Mouse (Mus musculus) midbrain, postnatal 0 days (tissue): ENCODE results near the gene Bach1. TPM values are rescaled to one million over a fixed set of nuclear protein-coding genes. Genes with fewer than 3 reads are reported as not detected.

ENCODE experiments used
- ATAC-seq: fragments of 200-750 bp; cut with Nextera tagmentation; 2 replicates; pipeline ENCODE4 v1.8.0; 2017; ENCODE audit warnings: moderate number of reproducible peaks, mild to moderate bottlenecking, moderate TSS enrichment, moderate library complexity; ENCODE audit not compliant: low FRiP score
- DNase-seq: peaks from one replicate; pipeline ENCODE4 v3.0.0-alpha.2; 2015; ENCODE audit warnings: low spot score
- H3K27ac ChIP-seq: fragments of 300-500 bp; sonication (generic); 2 replicates; pipeline ENCODE4 v1.5.1; 2014; ENCODE audit warnings: low read depth, mild to moderate bottlenecking, low read length, mixed read lengths
- H3K27me3 ChIP-seq: fragments of 300-500 bp; sonication (generic); 2 replicates; pipeline ENCODE4 v1.6.1; 2014; ENCODE audit warnings: low read length, control low read depth, mixed read lengths; ENCODE audit not compliant: insufficient read depth
- H3K36me3 ChIP-seq: fragments of 300-500 bp; sonication (generic); 2 replicates; pipeline ENCODE4 v1.6.1; 2014; ENCODE audit warnings: low read length, control low read depth, mixed read lengths; ENCODE audit not compliant: insufficient read depth
- H3K4me1 ChIP-seq: fragments of 300-500 bp; sonication (generic); 2 replicates; pipeline ENCODE4 v1.6.1; 2014; ENCODE audit warnings: mild to moderate bottlenecking, control low read depth, antibody characterized with exemption, low read length, mixed read lengths; ENCODE audit not compliant: insufficient read depth
- H3K4me2 ChIP-seq: fragments of 300-500 bp; sonication (generic); 2 replicates; pipeline ENCODE4 v1.6.1; 2014; ENCODE audit warnings: low read depth, mild to moderate bottlenecking, low read length, mixed read lengths; ENCODE audit not compliant: poor library complexity, severe bottlenecking
- H3K4me3 ChIP-seq: fragments of 300-500 bp; sonication (generic); 2 replicates; pipeline ENCODE4 v1.5.1; 2014; ENCODE audit warnings: low read depth, mild to moderate bottlenecking, low read length, moderate library complexity
- H3K9ac ChIP-seq: fragments of 300-500 bp; sonication (generic); replicated peaks from 2 replicates; pipeline ENCODE4 v1.6.1; 2014; ENCODE audit warnings: mild to moderate bottlenecking, low read length, moderate library complexity, mixed read lengths; ENCODE audit not compliant: poor library complexity, severe bottlenecking
- H3K9me3 ChIP-seq: fragments of 300-500 bp; sonication (generic); 2 replicates; pipeline ENCODE4 v1.6.1; 2016; ENCODE audit warnings: low read length, control low read depth
- CTCF ChIP-seq: IDR thresholded peaks from 2 replicates; pipeline ENCODE4 v1.5.1; 2016; ENCODE audit warnings: antibody characterized with exemption, mild to moderate bottlenecking
- WGBS: fragments of 180-500 bp; shearing (Covaris S2); extraction: QIAGEN DNeasy Blood & Tissue Kit; methylation state at CpG from one replicate; pipeline ENCODE4 v1.1.7; 2014; 5-methylcytosine and 5-hydroxymethylcytosine counted together
- polyA plus RNA-seq: library from polyadenylated mRNA; unstranded; fragments of >200 nt; fragmentation: Nextera tagmentation; extraction: Ambion mirVana; gene quantifications from 2 replicates; pipeline ENCODE4 v1.2.1, GENCODE M21; 2015
- total RNA-seq: library from RNA; depleted of rRNA; stranded (reverse); fragments of >200 nt; gene quantifications from 2 replicates; pipeline ENCODE4 v1.2.3, GENCODE M21; 2014; rRNA removed

Bach1 gene
- 32.9 and 44.0 TPM in 2 replicates for total RNA-seq
- 9.4 and 10.3 TPM in 2 replicates for polyA plus RNA-seq

- Histone ChIP-seq H3K4me2 (peak within 1 kb of the TSS; percentile 81), H3K27me3 (no peaks in the 10 kb centered on the region), H3K9ac (peak within 1 kb of the TSS; percentile 95), H3K4me3 (peak within 1 kb of the TSS; percentile 92), H3K4me1 (no peaks in the 10 kb centered on the region; the same call in 1 of the 2 replicates), H3K27ac (peak within 1 kb of the TSS; percentile 85), H3K9me3 (no peaks in the 10 kb centered on the region), H3K36me3 (no peaks in the 10 kb centered on the region)
- WGBS = under 1% methylated on average over 58 of the region's 84 CpGs
- no peak for TF ChIP-seq CTCF
- ATAC-seq = peak; percentile 91
- peak; percentile 94 for DNase-seq
Measured at GRCm38 (mm10) chr16:87698692-87699305, at the start of gene Bach1. Bach1 (plus strand) TSS chr16:87698945.

GRCm38 (mm10) chr16:87652344-87652743 is 46.4 kb upstream of the Bach1 start:
- ATAC-seq = no peak
- no peaks in the 10 kb centered on the region for H3K9me3 ChIP-seq
- H3K36me3 ChIP-seq = no peaks in the 10 kb centered on the region
- H3K27me3 ChIP-seq = no peaks in the 10 kb centered on the region
- no peak for DNase-seq
- no peaks in the 10 kb centered on the region for H3K4me1 ChIP-seq
- H3K9ac ChIP-seq = no peak overlapping the region
- H3K4me2 ChIP-seq = no peak overlapping the region
- no peak for TF ChIP-seq CTCF
- WGBS = 61% methylated on average over 8 of the region's 8 CpGs
- no peak overlapping the region for H3K4me3 ChIP-seq
- no peak overlapping the region for H3K27ac ChIP-seq

GRCm38 (mm10) chr16:87652924-87653323 is 45.8 kb upstream of the Bach1 start:
- TF ChIP-seq CTCF = no peak
- Histone ChIP-seq H3K4me3 (no peak overlapping the region), H3K27me3 (no peaks in the 10 kb centered on the region), H3K9me3 (no peaks in the 10 kb centered on the region), H3K36me3 (no peaks in the 10 kb centered on the region), H3K9ac (no peak overlapping the region), H3K4me2 (no peak overlapping the region), H3K4me1 (no peaks in the 10 kb centered on the region), H3K27ac (no peak overlapping the region)
- DNase-seq (no peak), ATAC-seq (no peak)
- WGBS = 92% methylated on average over 13 of the region's 13 CpGs

GRCm38 (mm10) chr16:87654016-87654575 is 44.6 kb upstream of the Bach1 start:
- H3K27me3 ChIP-seq = no peaks in the 10 kb centered on the region
- no peaks in the 10 kb centered on the region for H3K36me3 ChIP-seq
- no peak overlapping the region for H3K4me3 ChIP-seq
- H3K4me1 ChIP-seq = no peaks in the 10 kb centered on the region
- H3K9me3 ChIP-seq = no peaks in the 10 kb centered on the region
- TF ChIP-seq CTCF = no peak
- 88% methylated on average over 11 of the region's 11 CpGs for WGBS
- ATAC-seq (no peak), DNase-seq (no peak)
- H3K4me2 ChIP-seq = no peak overlapping the region
- no peak overlapping the region for H3K27ac ChIP-seq
- H3K9ac ChIP-seq = no peak overlapping the region

GRCm38 (mm10) chr16:87655005-87655404 is 43.7 kb upstream of the Bach1 start:
- no peak for DNase-seq
- Histone ChIP-seq H3K9me3 (no peaks in the 10 kb centered on the region), H3K4me1 (no peaks in the 10 kb centered on the region), H3K9ac (no peak overlapping the region), H3K4me2 (no peak overlapping the region), H3K27ac (no peak overlapping the region), H3K27me3 (no peaks in the 10 kb centered on the region), H3K36me3 (no peaks in the 10 kb centered on the region), H3K4me3 (no peak overlapping the region)
- 83% methylated on average over 5 of the region's 5 CpGs for WGBS
- TF ChIP-seq CTCF = no peak
- no peak for ATAC-seq

- 85% methylated on average over 9 of the region's 9 CpGs for WGBS
- no peak overlapping the region for H3K27ac ChIP-seq
- no peaks in the 10 kb centered on the region for H3K36me3 ChIP-seq
- no peak for TF ChIP-seq CTCF
- ATAC-seq (no peak), DNase-seq (no peak)
- no peaks in the 10 kb centered on the region for H3K27me3 ChIP-seq
- no peaks in the 10 kb centered on the region for H3K9me3 ChIP-seq
- no peaks in the 10 kb centered on the region for H3K4me1 ChIP-seq
- H3K9ac ChIP-seq = no peak overlapping the region
- H3K4me3 ChIP-seq = no peak overlapping the region
- no peak overlapping the region for H3K4me2 ChIP-seq
Measured at GRCm38 (mm10) chr16:87655579-87655978, 43.2 kb upstream of the Bach1 start.
